Mouse (Mus musculus): Measurements from ENCODE around the gene Mmd. TPM values are rescaled to one million over a fixed set of nuclear protein-coding genes. Genes with fewer than 3 reads are reported as not detected.
A peak's percentile ranks its signal among the peaks of the same experiment; 100 is the strongest.

Gene Mmd
- total and polyA plus RNA-seq, 3 experiments: 25.9 to 35.7 (median 30.9) TPM

GRCm38 (mm10) chr11:90231631-90232030 lies 17.6 kb upstream of the Mmd start:
- 28% methylated on average over 2 of the region's 2 CpGs for WGBS
- no peaks in the 10 kb centered on the region for H3K36me3 ChIP-seq (ENCODE audit: control insufficient read depth, insufficient read depth, low read length)

GRCm38 (mm10) chr11:90232685-90233084 lies 16.6 kb upstream of the Mmd start:
- no peak for TF ChIP-seq CTCF (IDR thresholded peaks at IDR 0.05)
- TF ChIP-seq EP300 (IDR thresholded peaks at IDR 0.05; ENCODE audit: insufficient read depth, low read depth, low read length): no peak
- no peak for TF ChIP-seq POLR2A (IDR thresholded peaks at IDR 0.05; ENCODE audit: insufficient read depth, low read depth, low read length)
- no peak overlapping the region for H3K27ac ChIP-seq
- no peaks in the 10 kb centered on the region for H3K36me3 ChIP-seq (ENCODE audit: control insufficient read depth, insufficient read depth, low read length)
- DNase-seq: no peak
- H3K27me3 ChIP-seq (ENCODE audit: control insufficient read depth, insufficient read depth, low read length): no peaks in the 10 kb centered on the region
- no peaks in the 10 kb centered on the region for H3K79me2 ChIP-seq (replicated peaks; ENCODE audit: control insufficient read depth, insufficient read depth, low read length)
- H3K9ac ChIP-seq (ENCODE audit: low read depth, low read length): no peak overlapping the region
- H3K4me3 ChIP-seq: no peak overlapping the region
- 29% methylated on average over 4 of the region's 4 CpGs for WGBS
- peaks cover 4% of the 10 kb centered on the region for H3K4me1 ChIP-seq (ENCODE audit: control insufficient read depth, insufficient read depth, low read length)
- intact Hi-C loops (cut with DNase I): loop anchor here (5.0 kb wide), 1 partner anchor 45 kb away; the partner anchor contains the start of gene Gm45716

More at GRCm38 (mm10) chr11:90231631-90232030, 17.6 kb upstream of the Mmd start:
- H3K4me1 ChIP-seq (ENCODE audit: control insufficient read depth, insufficient read depth, low read length): peaks cover 4% of the 10 kb centered on the region
- no peak for DNase-seq
- no peak overlapping the region for H3K4me3 ChIP-seq
- no peaks in the 10 kb centered on the region for H3K79me2 ChIP-seq (replicated peaks; ENCODE audit: control insufficient read depth, insufficient read depth, low read length)
- TF ChIP-seq CTCF (IDR thresholded peaks at IDR 0.05) (no peak), POLR2A (IDR thresholded peaks at IDR 0.05; ENCODE audit: insufficient read depth, low read depth, low read length) (no peak), EP300 (IDR thresholded peaks at IDR 0.05; ENCODE audit: insufficient read depth, low read depth, low read length) (no peak)
- no peak overlapping the region for H3K9ac ChIP-seq (ENCODE audit: low read depth, low read length)
- intact Hi-C loops (cut with DNase I): loop anchor here (5.0 kb wide), 1 partner anchor 44 kb away; the partner anchor contains the start of gene Gm45716
- peak overlapping the region; percentile 69 for H3K27ac ChIP-seq
- no peaks in the 10 kb centered on the region for H3K27me3 ChIP-seq (ENCODE audit: control insufficient read depth, insufficient read depth, low read length)

DNA sequence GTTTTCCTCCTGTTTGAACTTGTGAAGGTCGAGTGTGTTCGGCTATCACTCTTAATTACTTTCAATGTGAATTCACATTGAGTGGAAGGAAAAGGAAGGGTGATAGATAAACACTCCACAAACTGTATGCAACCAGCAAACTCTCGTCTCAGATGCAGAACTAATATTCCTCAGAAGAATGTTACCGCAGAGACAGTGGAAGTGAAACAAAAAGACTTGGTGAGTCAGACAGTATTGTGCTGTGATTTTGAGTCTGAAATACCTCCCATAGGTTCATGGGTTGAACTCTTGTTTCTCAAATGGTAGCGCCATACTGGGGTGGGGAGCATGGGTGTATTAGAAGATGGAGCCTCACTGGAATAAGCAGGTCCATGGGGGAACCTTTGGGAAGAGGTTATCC lies 14.0 kb upstream of the Mmd start:
- TF ChIP-seq EP300 (IDR thresholded peaks at IDR 0.05; ENCODE audit: insufficient read depth, low read depth, low read length) (no peak), POLR2A (IDR thresholded peaks at IDR 0.05; ENCODE audit: insufficient read depth, low read depth, low read length) (no peak), CTCF (IDR thresholded peaks at IDR 0.05) (no peak)
- H3K4me1 ChIP-seq (ENCODE audit: control insufficient read depth, insufficient read depth, low read length): peaks cover 2% of the 10 kb centered on the region
- no peaks in the 10 kb centered on the region for H3K36me3 ChIP-seq (ENCODE audit: control insufficient read depth, insufficient read depth, low read length)
- intact Hi-C loops (cut with DNase I): no loop called here
- H3K27ac ChIP-seq: no peak overlapping the region
- WGBS: 71% methylated on average over 5 of the region's 5 CpGs
- H3K27me3 ChIP-seq (ENCODE audit: control insufficient read depth, insufficient read depth, low read length): no peaks in the 10 kb centered on the region
- DNase-seq: no peak
- H3K9ac ChIP-seq (ENCODE audit: low read depth, low read length): no peak overlapping the region
- H3K79me2 ChIP-seq (replicated peaks; ENCODE audit: control insufficient read depth, insufficient read depth, low read length): no peaks in the 10 kb centered on the region
- H3K4me3 ChIP-seq: no peak overlapping the region

DNA sequence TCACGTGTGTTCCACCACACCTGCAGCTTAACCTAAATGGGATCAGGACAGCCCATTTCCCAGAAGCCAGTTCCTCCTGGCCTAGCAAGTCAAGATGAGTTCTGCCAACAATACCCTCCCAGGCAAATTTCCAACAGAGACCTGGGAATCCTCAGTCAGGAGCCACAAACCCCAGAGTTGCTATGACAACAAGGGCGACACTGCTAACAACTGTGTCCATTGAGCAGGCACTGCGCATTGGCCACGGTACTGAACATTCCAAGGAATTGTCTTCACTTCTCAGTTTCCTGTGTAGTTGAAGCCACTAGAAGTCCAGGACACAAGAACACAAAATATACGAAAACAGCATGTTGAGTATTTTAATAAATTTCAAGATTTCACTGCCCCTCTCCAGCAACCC lies 11.6 kb upstream of the Mmd start:
- TF ChIP-seq POLR2A (IDR thresholded peaks at IDR 0.05; ENCODE audit: insufficient read depth, low read depth, low read length): no peak
- TF ChIP-seq CTCF (IDR thresholded peaks at IDR 0.05): no peak
- no peak for TF ChIP-seq EP300 (IDR thresholded peaks at IDR 0.05; ENCODE audit: insufficient read depth, low read depth, low read length)
- WGBS: 85% methylated on average over 5 of the region's 5 CpGs
- Histone ChIP-seq H3K36me3 (ENCODE audit: control insufficient read depth, insufficient read depth, low read length) (no peaks in the 10 kb centered on the region), H3K9ac (ENCODE audit: low read depth, low read length) (no peak overlapping the region), H3K4me1 (ENCODE audit: control insufficient read depth, insufficient read depth, low read length) (no peaks in the 10 kb centered on the region), H3K79me2 (replicated peaks; ENCODE audit: control insufficient read depth, insufficient read depth, low read length) (no peaks in the 10 kb centered on the region), H3K4me3 (no peak overlapping the region), H3K27ac (no peak overlapping the region), H3K27me3 (ENCODE audit: control insufficient read depth, insufficient read depth, low read length) (no peaks in the 10 kb centered on the region)
- intact Hi-C loops (cut with DNase I): no loop called here
- no peak for DNase-seq

DNA sequence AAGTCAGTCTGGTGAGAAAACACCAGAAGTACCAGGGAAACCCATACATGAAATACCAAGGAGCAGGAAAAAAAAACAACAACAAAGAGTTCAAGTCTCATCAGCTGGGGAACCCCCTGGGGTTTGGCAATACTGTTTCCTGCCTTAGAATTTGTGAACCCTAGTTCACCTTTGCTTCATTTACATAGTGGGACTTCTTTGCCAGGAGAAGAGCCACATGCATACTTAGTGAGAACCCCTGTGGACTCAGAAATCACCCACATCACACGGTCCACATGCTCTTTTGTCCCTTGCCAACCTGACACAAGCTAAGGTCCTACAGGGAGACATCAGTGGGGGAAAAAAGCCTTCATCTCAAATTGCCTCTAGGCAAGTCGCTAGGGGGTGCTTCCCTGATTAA lies 10.6 kb upstream of the Mmd start:
- Histone ChIP-seq H3K4me3 (no peak overlapping the region), H3K36me3 (ENCODE audit: control insufficient read depth, insufficient read depth, low read length) (no peaks in the 10 kb centered on the region), H3K27ac (no peak overlapping the region), H3K27me3 (ENCODE audit: control insufficient read depth, insufficient read depth, low read length) (no peaks in the 10 kb centered on the region), H3K9ac (ENCODE audit: low read depth, low read length) (no peak overlapping the region), H3K4me1 (ENCODE audit: control insufficient read depth, insufficient read depth, low read length) (no peaks in the 10 kb centered on the region), H3K79me2 (replicated peaks; ENCODE audit: control insufficient read depth, insufficient read depth, low read length) (no peaks in the 10 kb centered on the region)
- intact Hi-C loops (cut with DNase I): no loop called here
- no peak for DNase-seq
- 59% methylated on average over 2 of the region's 2 CpGs for WGBS
- TF ChIP-seq POLR2A (IDR thresholded peaks at IDR 0.05; ENCODE audit: insufficient read depth, low read depth, low read length) (no peak), CTCF (IDR thresholded peaks at IDR 0.05) (no peak), EP300 (IDR thresholded peaks at IDR 0.05; ENCODE audit: insufficient read depth, low read depth, low read length) (no peak)

DNA sequence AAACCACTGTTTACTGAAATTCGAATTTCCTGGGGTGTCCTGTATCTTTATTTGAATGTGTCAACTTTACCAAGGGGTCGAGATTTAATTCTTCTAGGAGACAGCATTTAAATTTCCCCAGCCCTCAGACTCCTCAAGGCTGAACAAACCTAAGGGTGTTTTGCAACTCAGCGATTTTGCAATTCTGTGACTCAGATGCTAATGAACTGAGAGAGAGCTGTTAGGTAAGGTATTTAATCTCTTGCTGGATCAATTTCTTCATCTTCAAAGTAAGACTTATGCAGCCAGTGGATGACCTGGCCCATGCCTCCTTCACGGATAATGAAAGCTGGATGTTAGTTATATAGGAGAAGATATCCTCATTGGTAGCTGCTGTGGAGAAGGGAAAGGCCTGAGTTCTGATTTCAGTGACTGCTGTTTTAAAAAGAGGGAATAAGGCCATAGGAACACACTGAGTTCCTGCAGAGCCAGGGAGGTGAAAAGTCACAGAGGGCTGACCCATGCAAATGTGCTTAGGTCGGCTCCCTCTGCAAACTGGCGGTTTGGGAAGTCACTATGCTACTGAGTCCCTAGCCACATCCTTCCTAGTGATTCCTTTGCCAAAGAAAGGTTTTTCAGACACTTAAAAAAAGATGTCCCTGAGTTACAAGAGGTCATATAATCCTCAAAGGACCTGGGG lies 8.5 kb upstream of the Mmd start:
- WGBS: 47% methylated on average over 6 of the region's 6 CpGs
- no peak overlapping the region for H3K27ac ChIP-seq
- peak in 1 of 2 experiments; percentile 13 for DNase-seq

More for the DNA sequence above, 8.5 kb upstream of the Mmd start:
- no peaks in the 10 kb centered on the region for H3K36me3 ChIP-seq (ENCODE audit: control insufficient read depth, insufficient read depth, low read length)
- H3K4me1 ChIP-seq (ENCODE audit: control insufficient read depth, insufficient read depth, low read length): no peaks in the 10 kb centered on the region; the same call in 1 of the 2 replicates
- H3K4me3 ChIP-seq: no peak overlapping the region
- no peaks in the 10 kb centered on the region for H3K79me2 ChIP-seq (replicated peaks; ENCODE audit: control insufficient read depth, insufficient read depth, low read length)
- no peak for TF ChIP-seq CTCF (IDR thresholded peaks at IDR 0.05)
- TF ChIP-seq POLR2A (IDR thresholded peaks at IDR 0.05; ENCODE audit: insufficient read depth, low read depth, low read length): no peak
- TF ChIP-seq EP300 (IDR thresholded peaks at IDR 0.05; ENCODE audit: insufficient read depth, low read depth, low read length): no peak
- intact Hi-C loops (cut with DNase I): no loop called here
- no peak overlapping the region for H3K9ac ChIP-seq (ENCODE audit: low read depth, low read length)
- no peaks in the 10 kb centered on the region for H3K27me3 ChIP-seq (ENCODE audit: control insufficient read depth, insufficient read depth, low read length)

Measured in heart, adult 2 months (tissue).